Mouse (Mus musculus) megakaryocyte, embryonic 14.5 days (primary cell): ENCODE data around the gene Sorcs2.

Experiments used
- FLI1 ChIP-seq: IDR thresholded peaks from 2 replicates; pipeline ENCODE4 v1.6.1; 2012; ENCODE audit warnings: low read length, inconsistent platforms, mixed read lengths
- GATA1 ChIP-seq: IDR thresholded peaks from 3 replicates; pipeline ENCODE4 v1.6.1; 2012; ENCODE audit warnings: mixed read lengths, low read length, inconsistent platforms, borderline replicate concordance

DNA sequence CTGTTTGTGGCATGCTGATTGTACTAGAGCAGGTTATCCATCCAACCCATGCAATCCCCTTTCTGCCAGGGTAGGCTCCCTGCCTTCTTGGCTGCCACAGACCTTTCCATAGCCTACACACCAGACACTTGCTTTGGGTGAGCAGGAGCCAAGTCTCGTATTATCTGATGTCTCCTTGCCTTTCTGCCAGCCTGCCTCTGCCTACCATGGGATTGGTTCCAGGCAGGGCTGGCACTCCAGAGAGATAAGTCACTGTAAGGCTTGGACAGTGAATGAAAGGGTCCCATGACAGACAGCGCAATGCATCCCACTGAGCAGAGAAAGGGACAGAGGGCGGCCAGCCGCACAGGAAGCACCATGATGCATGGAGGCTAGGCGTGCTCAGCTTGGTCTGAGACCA is 358.3 kb downstream of the Sorcs2 start:
- TF ChIP-seq GATA1 = no peak
- TF ChIP-seq FLI1 = no peak
